Mouse (Mus musculus): ENCODE data around the gene Igf2bp3. TPM values are rescaled to one million over a fixed set of nuclear protein-coding genes. Genes with fewer than 3 reads are reported as not detected.

Gene Igf2bp3
- total RNA-seq, 2 experiments from 2014 or later = 18.6 to 20.8 TPM

DNA sequence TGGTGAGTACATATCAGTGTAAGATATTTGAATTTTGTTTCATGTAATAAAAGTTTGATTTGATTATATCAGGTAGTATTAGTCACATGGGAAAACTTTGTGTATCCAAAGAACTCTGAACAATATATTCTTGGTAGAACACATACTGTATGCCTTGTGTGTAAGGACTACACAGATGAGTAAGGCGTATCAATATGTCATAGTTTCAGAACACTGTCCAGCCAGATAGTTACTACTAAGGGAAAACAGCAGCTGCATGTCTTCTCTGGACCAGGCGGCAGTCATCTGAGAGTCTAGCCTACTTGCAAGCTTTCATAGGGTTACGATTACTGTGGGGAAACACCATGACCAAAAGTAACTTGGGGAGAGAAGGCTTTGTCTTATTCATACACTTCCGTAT, 131.7 kb downstream of the Igf2bp3 start:
- DNase-seq (ENCODE audit: low spot score in 2 of 2) = no peak

DNA sequence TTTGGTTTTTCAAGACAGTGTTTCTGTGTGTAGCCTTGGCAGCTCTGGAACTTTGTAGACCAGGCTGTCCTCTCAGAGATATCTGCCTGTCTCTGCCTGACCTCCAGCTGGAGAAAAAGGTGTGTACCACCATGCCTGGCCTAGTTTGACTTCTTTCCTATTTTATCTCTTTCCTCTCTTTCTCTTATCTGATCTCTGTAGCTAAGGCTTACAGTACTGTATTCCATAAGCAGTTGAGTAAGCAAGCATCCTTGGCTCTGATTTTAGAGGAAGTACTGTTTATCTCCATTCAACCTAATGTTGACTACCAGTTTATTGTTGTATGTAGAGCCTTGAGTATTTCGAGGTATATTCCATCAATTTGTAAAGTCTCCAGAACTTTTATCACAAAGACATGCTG, 135.4 kb downstream of the Igf2bp3 start:
- no peak for DNase-seq (ENCODE audit: low spot score in 2 of 2)

DNA sequence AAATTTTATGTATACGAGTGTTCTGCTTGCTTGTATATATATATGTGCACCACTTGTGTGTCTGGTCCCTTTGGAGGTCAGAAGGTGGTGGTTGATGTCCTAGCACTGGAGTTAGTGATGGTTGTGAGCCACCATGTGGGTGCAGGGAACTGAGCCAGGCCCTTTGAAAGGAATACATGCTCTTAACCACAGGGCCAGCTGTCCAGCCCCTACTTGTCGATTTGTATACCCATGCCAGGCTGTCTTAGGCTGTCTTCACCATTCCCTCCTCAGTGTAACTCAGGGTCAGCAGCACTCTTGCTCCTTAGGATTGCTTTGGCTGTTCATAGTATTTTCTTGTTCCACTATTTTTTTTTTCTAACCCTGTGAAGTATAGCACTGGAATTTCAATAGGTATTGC, 136.9 kb downstream of the Igf2bp3 start:
- no peak for DNase-seq (ENCODE audit: low spot score in 2 of 2)

DNA sequence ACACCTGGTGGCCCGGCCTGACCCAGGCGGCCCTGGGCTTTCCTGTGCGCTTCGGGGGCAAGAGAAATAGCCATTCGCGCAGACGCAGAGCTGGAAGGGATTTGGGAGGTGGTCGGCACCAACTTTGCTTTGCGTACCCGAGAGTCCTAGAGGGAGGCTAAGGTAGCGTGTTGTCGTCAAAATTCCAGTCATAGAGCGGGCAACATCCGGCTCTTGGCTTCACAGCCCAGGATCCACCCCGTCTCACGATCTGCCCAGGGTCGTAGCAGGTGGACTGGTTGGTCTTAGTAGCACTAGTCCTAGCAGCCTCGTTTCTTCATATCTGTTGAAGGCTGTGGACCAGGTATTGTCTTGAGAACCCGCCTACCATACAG, 140.7 kb downstream of the Igf2bp3 start:
- peak in 1 of 2 experiments; percentile 22 for DNase-seq (ENCODE audit: low spot score in 2 of 2)

DNA sequence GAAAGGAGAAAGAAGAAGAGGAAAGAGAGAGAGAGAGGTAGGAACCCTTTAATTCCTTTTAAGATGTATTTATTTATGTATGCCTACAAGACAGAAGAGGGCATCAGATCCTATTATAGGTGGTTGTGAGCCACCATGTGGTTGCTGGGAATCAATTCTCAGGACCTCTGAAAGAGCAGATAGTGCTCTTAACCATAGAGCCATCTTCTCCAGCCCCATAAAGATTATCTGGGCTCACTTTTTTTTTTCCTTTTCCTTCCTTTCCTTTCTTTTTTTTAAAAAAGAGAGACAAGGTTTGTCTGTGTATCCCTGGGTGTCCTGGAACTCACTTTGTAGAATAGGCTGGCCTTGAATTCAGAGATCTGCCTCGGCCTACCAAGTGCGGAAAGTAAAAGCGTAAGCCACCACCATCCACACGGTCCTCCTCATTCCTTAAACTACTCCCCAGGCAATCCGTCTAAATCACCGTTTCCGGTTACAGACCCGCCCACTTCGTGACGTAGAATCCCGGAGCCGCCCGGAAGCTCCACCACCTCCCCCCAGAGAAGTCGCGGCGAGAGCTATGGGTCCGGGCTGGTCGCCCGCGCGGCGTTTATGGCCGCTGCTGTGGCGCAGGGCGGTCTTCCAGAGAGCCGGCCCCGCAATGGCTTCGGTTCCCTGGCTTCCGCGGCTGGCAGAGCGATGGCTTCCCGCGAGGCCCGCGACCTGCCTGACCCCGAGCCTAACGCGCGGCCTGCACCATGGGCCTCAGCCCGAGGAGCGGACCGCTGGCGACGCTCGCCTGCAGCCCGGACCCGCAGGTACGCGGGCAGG, 141.2 kb downstream of the Igf2bp3 start, which contains the start of gene Malsu1:
Gene Malsu1 (plus strand): TSS at position 492 of the 813 bp plus-strand sequence.
- peak; percentile 88 to 94 for DNase-seq (ENCODE audit: low spot score in 2 of 2)

DNA sequence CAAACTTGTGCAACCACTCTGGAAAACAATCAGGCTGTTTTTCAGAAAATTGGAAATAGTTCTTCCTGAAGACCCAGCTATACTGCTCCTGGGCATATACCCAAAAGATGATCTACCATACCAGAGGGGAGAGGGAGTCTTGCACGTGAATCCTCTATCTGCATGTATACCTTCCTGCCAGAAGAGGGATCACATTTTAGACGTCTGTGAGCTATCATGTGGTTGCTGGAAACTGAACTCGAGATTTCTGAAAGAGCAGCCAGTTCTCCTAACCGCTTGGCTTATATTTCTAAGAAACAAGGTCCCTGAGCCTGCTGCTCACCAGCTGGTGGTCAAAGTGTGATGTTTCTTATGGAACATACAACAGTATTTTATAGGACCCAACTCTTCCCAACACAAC, 146.4 kb downstream of the Igf2bp3 start:
- no peak for DNase-seq (ENCODE audit: low spot score in 2 of 2)

DNA sequence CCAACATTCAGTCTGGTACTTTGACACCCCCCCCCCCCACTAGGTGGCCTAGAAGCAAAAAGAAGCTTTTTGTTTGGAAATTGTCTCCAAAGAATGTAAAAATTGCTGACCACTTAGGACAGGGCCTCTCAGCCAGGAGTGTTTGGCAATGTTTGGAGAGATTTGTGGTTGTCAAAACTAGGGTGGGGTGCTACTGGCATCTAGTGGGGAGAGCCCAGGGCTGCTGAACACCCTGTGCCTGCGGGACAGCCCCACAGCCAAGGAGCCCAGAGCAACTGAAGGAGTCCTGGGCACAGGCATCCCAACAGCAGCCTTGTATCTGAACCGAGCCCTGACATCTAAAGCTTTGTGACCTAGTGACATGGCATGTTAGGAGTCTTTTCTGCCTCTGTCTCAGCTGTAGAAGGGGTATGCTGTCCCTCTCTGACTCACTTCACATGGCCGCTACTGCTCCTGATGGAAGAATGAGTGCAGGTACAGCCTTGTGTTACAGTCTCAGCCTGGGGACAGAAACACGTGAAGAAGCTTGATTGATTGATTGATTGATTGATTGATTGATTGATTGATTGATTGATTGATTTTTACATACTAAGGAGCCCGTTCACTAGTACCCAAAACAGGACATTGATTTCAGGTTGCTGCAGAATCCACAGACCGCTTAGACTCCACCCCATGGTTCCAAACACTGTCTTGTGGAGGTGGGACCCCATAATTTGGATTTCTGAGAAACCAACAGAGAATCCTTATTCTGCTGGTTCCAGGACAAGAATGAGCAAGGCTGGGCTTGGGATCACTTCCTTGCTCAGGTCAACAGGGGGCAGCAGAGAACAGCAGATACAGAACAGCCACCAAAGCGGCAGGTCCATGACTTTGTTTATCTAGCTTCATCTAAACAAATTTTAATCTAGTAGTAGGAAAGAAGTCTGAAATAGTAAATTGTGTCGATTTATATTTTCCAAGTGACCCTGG, 157.4 kb downstream of the Igf2bp3 start:
- DNase-seq (ENCODE audit: low spot score in 2 of 2) = peak in 1 of 2 experiments; percentile 58

DNA sequence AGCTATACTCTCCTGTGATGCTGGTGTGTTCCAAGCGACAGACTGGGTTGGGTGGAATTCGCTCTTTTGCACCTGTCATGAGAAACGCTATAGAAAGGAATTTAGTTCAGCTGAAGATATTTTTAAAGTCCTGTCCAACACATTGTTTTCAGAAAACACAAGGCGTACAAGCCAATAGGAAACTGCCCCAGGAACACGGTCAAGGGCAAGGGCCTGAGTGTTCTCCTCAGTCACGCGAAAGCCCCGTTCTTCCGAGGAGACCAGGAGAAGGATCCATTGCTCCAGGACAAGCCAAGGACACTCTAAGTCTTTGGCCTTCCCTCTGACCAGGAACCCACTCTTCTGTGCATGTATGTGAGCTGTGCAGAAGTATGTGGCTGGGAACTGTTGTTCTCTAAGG, 158.7 kb downstream of the Igf2bp3 start:
- DNase-seq (ENCODE audit: low spot score in 2 of 2) = no peak

DNA sequence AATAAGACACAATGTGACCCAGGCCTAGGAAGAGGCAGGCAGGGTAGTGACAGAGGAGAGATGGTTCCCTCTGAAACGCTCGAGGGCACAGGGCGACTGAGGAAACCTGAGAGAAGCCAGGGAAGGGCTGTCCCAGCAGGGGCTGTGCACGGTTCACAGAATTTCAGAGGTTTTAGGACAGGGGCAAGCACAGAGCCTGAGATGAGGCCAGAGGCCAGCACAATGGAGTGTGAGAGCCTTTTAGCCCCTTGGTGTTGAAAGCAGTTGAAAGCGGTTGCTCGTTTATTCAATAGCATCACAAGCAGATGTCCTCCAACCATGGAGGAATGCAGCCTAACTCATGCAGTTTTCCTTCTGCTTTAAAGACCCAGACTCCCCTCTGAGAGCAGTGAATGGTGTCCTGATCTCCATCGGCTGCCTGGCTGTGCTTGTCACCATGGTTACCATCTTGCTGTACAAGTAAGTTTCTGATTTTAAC, 159.5 kb downstream of the Igf2bp3 start:
- no peak for DNase-seq (ENCODE audit: low spot score in 2 of 2)

DNA sequence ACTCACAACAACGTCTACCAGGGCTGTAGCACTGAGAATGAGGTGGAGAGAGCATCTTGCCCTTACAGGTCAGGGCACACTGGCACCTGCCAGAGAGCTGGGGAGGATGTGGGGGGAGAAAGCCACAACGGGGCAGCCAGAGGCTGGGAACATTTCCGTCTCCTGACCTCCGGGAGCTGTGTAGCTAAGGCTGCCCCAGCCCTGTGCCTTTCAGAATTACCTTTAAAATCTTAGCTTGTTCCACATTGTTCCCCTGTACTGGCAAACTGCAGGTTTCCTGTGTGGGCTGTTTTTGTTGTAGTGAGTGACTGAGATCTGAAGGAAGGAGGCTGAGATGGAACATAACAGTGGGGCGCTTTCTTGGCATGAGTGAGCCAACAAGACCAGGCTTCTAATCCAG, 162.6 kb downstream of the Igf2bp3 start:
- DNase-seq (ENCODE audit: low spot score in 2 of 2) = no peak

DNA sequence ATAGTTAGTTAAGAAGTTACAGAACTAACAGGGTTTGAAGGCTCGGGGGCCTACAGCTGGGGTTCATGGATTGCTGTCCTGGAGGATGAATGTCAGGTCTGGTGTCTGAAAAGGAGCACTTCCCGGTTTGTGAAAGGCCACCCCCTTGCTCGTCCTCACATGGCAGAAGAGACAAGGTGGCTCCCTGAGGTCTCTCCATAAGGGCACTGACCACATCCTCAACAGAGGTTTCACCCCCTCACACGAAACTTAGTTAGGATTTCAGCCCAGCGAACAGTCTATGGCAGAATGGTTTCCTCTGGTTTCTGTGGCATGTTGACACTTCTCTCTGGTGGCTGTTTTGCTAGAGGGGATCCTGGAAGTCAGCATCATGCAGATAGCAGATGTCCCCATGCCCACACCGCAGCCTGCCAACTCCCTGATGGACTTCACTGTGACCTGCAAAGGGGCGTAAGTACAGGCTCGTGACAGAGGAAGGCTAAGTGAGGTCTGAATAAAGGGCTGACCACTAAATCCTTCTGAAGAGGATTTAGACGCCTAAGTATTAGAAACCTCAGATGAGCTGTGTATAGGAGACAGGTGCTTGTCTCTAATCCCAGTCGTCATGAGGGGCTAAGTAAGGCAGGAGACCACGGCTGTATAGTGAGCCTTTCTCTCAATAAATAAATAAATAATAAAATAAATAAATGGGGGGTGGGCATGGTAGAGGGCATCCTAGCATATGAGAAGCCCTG, 163.9 kb downstream of the Igf2bp3 start:
- no peak for DNase-seq (ENCODE audit: low spot score in 2 of 2)

DNA sequence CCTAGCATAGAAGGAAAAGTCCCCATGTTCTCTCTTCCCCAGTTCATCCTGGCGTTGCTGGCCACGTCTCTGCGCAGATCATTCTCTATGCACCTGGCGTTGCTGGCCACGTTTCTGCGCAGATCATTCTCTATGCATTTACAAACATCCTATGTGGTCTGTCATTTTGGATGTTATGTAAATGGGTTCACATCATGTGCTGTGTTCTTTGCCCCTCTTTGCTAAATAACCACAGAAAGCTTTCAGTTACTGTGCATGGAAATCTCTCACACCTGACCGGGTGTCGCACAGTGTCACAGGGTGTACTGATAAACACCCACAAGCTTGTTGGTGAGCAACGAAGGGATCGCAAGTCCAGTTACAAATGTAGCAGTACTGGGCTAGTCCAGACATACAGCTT, 166.4 kb downstream of the Igf2bp3 start:
- no peak for DNase-seq (ENCODE audit: low spot score in 2 of 2)

DNA sequence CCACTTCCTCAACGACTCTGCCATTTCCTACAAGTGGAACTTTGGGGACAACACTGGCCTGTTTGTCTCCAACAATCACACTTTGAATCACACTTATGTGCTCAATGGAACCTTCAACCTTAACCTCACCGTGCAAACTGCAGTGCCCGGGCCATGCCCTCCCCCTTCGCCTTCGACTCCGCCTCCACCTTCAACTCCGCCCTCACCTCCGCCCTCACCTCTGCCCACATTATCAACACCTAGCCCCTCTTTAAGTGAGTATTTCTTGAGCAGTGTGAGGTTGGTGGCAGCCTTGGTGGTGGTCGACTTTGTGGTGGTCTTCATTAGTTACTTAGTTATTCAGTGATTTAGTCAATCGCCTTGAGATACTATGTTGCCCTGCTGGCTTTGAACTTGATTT, 166.9 kb downstream of the Igf2bp3 start:
- DNase-seq (ENCODE audit: low spot score in 2 of 2) = no peak

DNA sequence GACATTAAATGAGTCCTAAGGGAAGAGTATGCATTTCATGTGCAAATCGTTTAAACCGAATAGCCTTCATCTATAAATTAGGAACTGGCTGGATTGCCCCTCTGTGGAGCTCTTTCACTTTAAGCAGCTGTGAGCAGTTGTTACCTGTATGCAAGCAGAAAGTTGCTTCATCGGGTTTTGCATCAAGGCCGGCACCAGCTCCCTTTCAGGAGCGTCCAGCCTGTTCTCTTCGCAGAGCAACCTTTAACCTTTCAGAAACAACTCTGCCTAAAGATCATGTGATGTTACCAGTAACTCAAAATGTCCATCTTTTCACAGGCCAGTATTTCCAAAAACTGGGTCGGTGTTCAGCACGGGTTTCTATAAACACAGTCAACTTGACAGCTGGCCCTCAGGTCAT, 167.8 kb downstream of the Igf2bp3 start:
- no peak for DNase-seq (ENCODE audit: low spot score in 2 of 2)

DNA sequence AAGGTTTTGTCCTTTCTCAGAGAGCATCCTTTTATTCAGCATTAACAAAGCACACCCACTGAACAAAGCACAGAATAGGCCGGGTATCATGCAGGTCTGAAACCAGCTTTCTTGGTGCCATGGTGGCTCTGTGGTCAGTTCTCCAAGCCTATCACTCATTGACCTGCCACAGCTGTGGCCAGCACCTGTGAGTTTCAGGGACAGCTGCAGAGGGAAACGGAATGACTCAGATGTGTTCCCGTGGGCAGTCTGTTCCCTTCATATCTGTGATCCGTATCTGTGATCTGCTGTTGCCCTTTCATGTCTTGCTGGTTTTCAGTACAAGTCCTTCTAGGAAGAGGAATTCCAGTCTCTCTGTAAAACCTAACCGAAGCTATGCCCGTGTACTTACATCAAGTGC, 168.3 kb downstream of the Igf2bp3 start:
- DNase-seq (ENCODE audit: low spot score in 2 of 2) = no peak

DNA sequence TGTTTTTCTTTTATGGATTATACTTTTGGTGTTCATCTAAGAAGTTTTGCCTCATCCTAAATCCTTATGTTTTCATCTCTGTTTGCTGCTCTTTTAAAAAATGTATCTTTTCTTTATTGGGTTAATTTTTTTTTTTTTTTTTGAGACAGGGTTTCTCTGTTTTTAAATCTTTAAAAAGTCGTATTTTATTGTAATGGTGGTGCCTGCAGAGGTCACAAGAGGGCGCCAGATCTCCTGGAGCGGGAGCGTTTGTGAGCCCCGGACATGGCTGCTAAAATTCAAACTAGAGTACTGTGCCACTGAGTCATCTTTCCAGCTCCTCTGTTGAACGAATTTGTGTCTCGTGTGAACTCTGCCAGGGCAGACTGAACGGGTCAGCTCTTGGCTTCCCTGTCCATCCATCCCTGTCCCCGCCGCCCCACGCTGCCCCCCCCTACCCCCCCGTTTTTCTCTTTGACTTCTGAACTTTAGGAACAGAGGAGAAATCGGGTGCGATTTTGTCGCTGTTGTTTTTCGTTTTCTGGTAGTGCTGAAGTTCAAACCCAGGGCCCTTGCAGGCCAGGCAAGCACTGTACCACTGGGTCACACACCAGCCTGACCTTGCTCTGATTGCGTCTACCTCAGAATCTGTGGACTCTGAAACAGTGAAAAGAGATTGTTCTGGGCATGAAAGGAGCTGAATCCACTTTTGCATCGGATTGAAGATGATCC, 175.1 kb downstream of the Igf2bp3 start:
- peak in 1 of 2 experiments; percentile 70 for DNase-seq (ENCODE audit: low spot score in 2 of 2)

DNA sequence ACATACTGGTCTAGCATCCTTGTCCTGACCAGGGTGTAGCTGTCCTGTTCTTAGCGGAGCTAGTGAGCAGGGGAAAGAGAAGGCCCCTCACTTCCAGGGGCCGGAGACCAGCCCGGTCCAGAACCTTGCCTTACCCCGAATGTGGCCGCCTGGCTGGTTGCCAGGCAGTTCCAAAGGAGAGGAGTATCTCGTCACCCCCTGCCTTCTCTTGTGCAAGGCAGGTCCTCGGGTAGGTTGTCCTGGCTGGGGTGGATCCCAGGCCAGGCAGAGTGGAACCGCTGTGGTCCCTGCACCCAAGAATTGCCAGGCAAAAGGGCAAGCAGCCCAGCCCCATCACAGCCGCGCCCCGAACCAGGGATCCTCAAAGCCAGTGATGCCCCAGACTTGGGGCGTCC, 177.5 kb downstream of the Igf2bp3 start:
- no peak for DNase-seq (ENCODE audit: low spot score in 2 of 2)

DNA sequence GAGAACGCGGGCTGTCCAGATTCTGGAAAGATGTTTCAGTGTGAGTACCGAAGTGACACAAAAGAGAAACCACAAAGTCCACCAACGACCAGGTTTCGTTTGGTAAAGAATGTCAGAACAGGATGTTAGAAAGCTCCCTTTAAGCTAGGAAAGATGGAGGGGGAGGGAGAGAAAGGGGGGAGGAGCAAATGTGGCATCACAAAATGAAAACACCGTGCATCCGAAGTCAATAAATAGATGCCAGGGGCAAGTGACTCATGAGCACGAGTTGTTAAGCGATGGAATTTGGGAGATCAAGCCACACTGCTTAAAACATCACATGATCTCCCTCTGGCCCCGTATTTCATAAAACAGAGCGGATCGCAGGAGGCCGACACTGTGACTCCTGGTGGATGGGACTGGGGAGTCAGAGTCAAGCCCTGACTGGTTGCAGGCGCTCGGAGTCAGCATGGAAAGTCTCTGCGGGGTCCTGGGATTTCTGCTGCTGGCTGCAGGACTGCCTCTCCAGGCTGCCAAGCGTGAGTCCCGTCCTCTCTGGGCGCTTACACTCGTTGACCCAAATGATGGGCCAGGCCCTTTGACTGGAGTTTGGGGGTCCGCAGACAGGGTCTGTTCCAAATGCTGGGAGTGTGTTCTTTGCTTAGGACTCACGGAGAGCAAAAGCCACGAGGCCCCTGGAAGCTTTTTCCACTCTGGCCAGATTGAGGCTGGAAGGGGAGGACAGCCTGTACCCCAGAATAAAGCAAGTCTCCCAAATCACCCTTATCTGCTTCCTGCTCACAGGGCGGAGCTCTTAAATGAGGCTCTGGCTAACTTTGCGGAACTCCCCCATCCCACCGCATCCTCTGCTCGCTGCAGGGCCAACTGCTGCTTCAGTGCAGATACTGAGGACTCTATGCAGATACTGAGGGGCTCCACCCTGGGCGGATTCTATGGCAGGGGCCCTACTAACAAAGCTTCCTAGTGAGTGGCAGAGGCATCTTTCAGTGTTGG, 178.2 kb downstream of the Igf2bp3 start, which contains the start of gene Gpnmb:
Gene Gpnmb (plus strand): TSS at position 272 of the 993 bp plus-strand sequence.
- no peak for DNase-seq (ENCODE audit: low spot score in 2 of 2)
